In genomic region chr12:45468093-45468492, GRCm38 (mm10) we compare ENCODE assay signal across 22 mouse cellular contexts.
DNase-seq lines count a peak whose midpoint lies in the region; ATAC-seq lines count a peak whose summit lies in the region.
"Had no signal": no experiment of that assay in that cellular context is flagged by ENCODE, and none has a peak within 500 bp of the region (broad histone marks: within the 10 kb centered on the region; RNA-seq: fewer than 3 reads in every experiment).

No protein-coding gene starts in this region.

- H3K9ac ChIP-seq in hindbrain, embryonic 15.5 days: no peak overlapping the region
- no peak overlapping the region for H3K9ac ChIP-seq in hindbrain, embryonic 16.5 days (ENCODE audit: low read depth, low read length)
- no peak overlapping the region for H3K9ac ChIP-seq in neural tube, embryonic 14.5 days (replicated peaks; ENCODE audit: low read depth, low read length)
- H3K9ac ChIP-seq in midbrain, embryonic 16.5 days (ENCODE audit: low read depth, low read length): no peak overlapping the region
- H3K9ac ChIP-seq: intestine, embryonic 15.5 days; limb, embryonic 13.5 days; liver, embryonic 12.5 days had no signal

- H3K36me3 ChIP-seq in hindbrain, embryonic 15.5 days: no peaks in the 10 kb centered on the region
- no peaks in the 10 kb centered on the region for H3K36me3 ChIP-seq in hindbrain, embryonic 16.5 days (ENCODE audit: control insufficient read depth, insufficient read depth, low read length)
- H3K36me3 ChIP-seq in neural tube, embryonic 14.5 days (ENCODE audit: control insufficient read depth, insufficient read depth, low read length): no peaks in the 10 kb centered on the region
- no peaks in the 10 kb centered on the region for H3K36me3 ChIP-seq in midbrain, embryonic 16.5 days (ENCODE audit: control insufficient read depth, insufficient read depth, low read length)
- H3K36me3 ChIP-seq: embryonic facial prominence, embryonic 10.5 days; heart, embryonic 10.5 days; intestine, embryonic 15.5 days; limb, embryonic 13.5 days; liver, embryonic 12.5 days had no signal

- peaks cover 18% of the 10 kb centered on the region for H3K4me1 ChIP-seq in hindbrain, embryonic 15.5 days (replicated peaks)
- peaks cover 8% of the 10 kb centered on the region for H3K4me1 ChIP-seq in hindbrain, embryonic 16.5 days (ENCODE audit: control insufficient read depth, insufficient read depth, low read depth, low read length)
- peaks cover 3% of the 10 kb centered on the region; the same call in 1 of the 2 replicates for H3K4me1 ChIP-seq in neural tube, embryonic 14.5 days (ENCODE audit: control insufficient read depth, insufficient read depth, low read length)
- H3K4me1 ChIP-seq in midbrain, embryonic 16.5 days (ENCODE audit: control insufficient read depth, insufficient read depth, low read length): peaks cover 20% of the 10 kb centered on the region
- H3K4me1 ChIP-seq: embryonic facial prominence, embryonic 10.5 days; heart, embryonic 10.5 days; intestine, embryonic 15.5 days; limb, embryonic 13.5 days; liver, embryonic 12.5 days had no signal

- no peak for DNase-seq in neural tube, embryonic 10.5 days (ENCODE audit: extremely low spot score, low spot score)
- peak; percentile 61 for DNase-seq in telencephalon, adult 2 months (ENCODE audit: low read depth, low spot score)
- no peak for DNase-seq in kidney, adult 11 months
- DNase-seq: adrenal gland, adult 2 months; cerebellum, adult 11-12 months; cerebellum, postnatal 10 days; gastrocnemius, postnatal 10 days; heart, postnatal 4 days; kidney, adult 9 months; kidney, postnatal 14 days; lung, adult 18-20 months; lung, postnatal 10 days; spleen, adult 18-20 months had no signal

- H3K4me2 ChIP-seq in hindbrain, embryonic 15.5 days: no peak overlapping the region
- no peak overlapping the region for H3K4me2 ChIP-seq in hindbrain, embryonic 16.5 days (ENCODE audit: low read length)
- no peak overlapping the region for H3K4me2 ChIP-seq in neural tube, embryonic 14.5 days (ENCODE audit: low read depth, low read length)
- H3K4me2 ChIP-seq in midbrain, embryonic 16.5 days (ENCODE audit: low read length): peak overlapping the region; percentile 26; the same call in 1 of the 2 replicates
- H3K4me2 ChIP-seq: intestine, embryonic 15.5 days; limb, embryonic 13.5 days; liver, embryonic 12.5 days had no signal

- 77% methylated on average over 3 of the region's 3 CpGs for WGBS in hindbrain, embryonic 15.5 days
- WGBS in hindbrain, embryonic 16.5 days: 74% methylated on average over 3 of the region's 3 CpGs
- 77% methylated on average over 3 of the region's 3 CpGs for WGBS in neural tube, embryonic 14.5 days
- WGBS in midbrain, embryonic 16.5 days: 78% methylated on average over 3 of the region's 3 CpGs

- no peaks in the 10 kb centered on the region for H3K9me3 ChIP-seq in hindbrain, embryonic 15.5 days
- H3K9me3 ChIP-seq in hindbrain, embryonic 16.5 days (ENCODE audit: control insufficient read depth, low read length): no peaks in the 10 kb centered on the region
- H3K9me3 ChIP-seq in neural tube, embryonic 14.5 days (ENCODE audit: control insufficient read depth, low read length): no peaks in the 10 kb centered on the region
- H3K9me3 ChIP-seq in midbrain, embryonic 16.5 days (replicated peaks; ENCODE audit: control insufficient read depth, low read length, poor library complexity, severe bottlenecking): no peaks in the 10 kb centered on the region
- H3K9me3 ChIP-seq: embryonic facial prominence, embryonic 10.5 days; heart, embryonic 10.5 days; intestine, embryonic 15.5 days; limb, embryonic 13.5 days; liver, embryonic 12.5 days had no signal

- H3K27ac ChIP-seq in hindbrain, embryonic 15.5 days (replicated peaks): peak overlapping the region; percentile 80
- H3K27ac ChIP-seq in hindbrain, embryonic 16.5 days (ENCODE audit: low read depth, low read length): no peak overlapping the region
- peak overlapping the region; percentile 57; the same call in 1 of the 2 replicates for H3K27ac ChIP-seq in neural tube, embryonic 14.5 days (ENCODE audit: low read depth, low read length)
- peak overlapping the region; percentile 70 for H3K27ac ChIP-seq in midbrain, embryonic 16.5 days (ENCODE audit: low read length)
- H3K27ac ChIP-seq: embryonic facial prominence, embryonic 10.5 days; heart, embryonic 10.5 days; intestine, embryonic 15.5 days; limb, embryonic 13.5 days; liver, embryonic 12.5 days had no signal

- no peak for ATAC-seq in hindbrain, embryonic 15.5 days (ENCODE audit: low FRiP score, low read depth)
- no peak for ATAC-seq in hindbrain, embryonic 16.5 days
- no peak for ATAC-seq in neural tube, embryonic 14.5 days (ENCODE audit: low read depth)
- no peak for ATAC-seq in midbrain, embryonic 16.5 days
- ATAC-seq: intestine, embryonic 15.5 days; liver, embryonic 12.5 days had no signal

- no peaks in the 10 kb centered on the region for H3K27me3 ChIP-seq in hindbrain, embryonic 15.5 days
- no peaks in the 10 kb centered on the region for H3K27me3 ChIP-seq in hindbrain, embryonic 16.5 days (replicated peaks; ENCODE audit: control insufficient read depth, insufficient read depth, low read length)
- no peaks in the 10 kb centered on the region for H3K27me3 ChIP-seq in neural tube, embryonic 14.5 days (ENCODE audit: control insufficient read depth, insufficient read depth, low read length)
- H3K27me3 ChIP-seq in midbrain, embryonic 16.5 days (ENCODE audit: control insufficient read depth, insufficient read depth, low read depth, low read length): no peaks in the 10 kb centered on the region
- H3K27me3 ChIP-seq: intestine, embryonic 15.5 days; limb, embryonic 13.5 days; liver, embryonic 12.5 days had no signal

- H3K4me3 ChIP-seq in hindbrain, embryonic 15.5 days: no peak overlapping the region
- no peak overlapping the region for H3K4me3 ChIP-seq in hindbrain, embryonic 16.5 days (ENCODE audit: low read length)
- no peak overlapping the region for H3K4me3 ChIP-seq in neural tube, embryonic 14.5 days (ENCODE audit: low read depth, low read length)
- H3K4me3 ChIP-seq in midbrain, embryonic 16.5 days (ENCODE audit: low read depth, low read length): no peak overlapping the region
- H3K4me3 ChIP-seq: embryonic facial prominence, embryonic 10.5 days; heart, embryonic 10.5 days; intestine, embryonic 15.5 days; limb, embryonic 13.5 days; liver, embryonic 12.5 days had no signal
